ENCODE assay signal across 11 mouse cellular contexts in the genomic region with DNA sequence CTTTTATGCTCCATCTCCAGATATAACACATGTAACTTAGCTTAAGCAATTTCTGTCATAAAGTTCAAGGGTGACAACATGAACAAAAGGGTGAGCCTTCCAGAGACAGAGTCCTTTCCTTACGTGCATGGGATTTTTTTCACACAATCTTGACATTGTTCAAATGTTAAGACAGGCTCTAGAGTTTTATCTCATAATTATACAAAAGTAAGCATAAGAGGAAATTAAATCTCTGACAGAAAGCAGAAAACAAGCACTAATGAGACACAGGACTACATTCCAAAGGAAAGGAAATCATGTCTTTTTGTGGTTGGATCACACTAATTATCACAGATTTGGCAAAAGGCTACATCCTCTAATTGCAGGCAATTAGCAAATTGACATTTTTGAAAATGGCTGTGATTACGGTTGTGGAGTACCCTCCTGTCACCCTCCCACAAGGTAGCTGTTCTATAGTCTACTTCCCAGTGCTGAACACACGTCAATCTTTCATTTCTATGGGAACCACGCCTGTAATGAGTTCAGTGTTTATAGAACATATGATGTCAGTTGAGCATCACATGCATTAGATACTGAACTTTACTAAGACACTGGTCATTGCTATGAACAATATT. TPM values are rescaled to one million over a fixed set of nuclear protein-coding genes. Genes with fewer than 3 reads are reported as not detected.
"Had no signal": no experiment of that assay in that cellular context is flagged by ENCODE, and none has a peak within 500 bp of the region (broad histone marks: within the 10 kb centered on the region; RNA-seq: fewer than 3 reads in every experiment).

No protein-coding gene starts in this region.

- H3K4me2 ChIP-seq: limb, embryonic 15.5 days; liver, embryonic 13.5 days; midbrain, embryonic 12.5 days had no signal

- H3K4me3 ChIP-seq: limb, embryonic 15.5 days; liver, embryonic 13.5 days; midbrain, embryonic 12.5 days had no signal

- H3K27ac ChIP-seq: limb, embryonic 15.5 days; liver, embryonic 13.5 days; midbrain, embryonic 12.5 days had no signal

- H3K9ac ChIP-seq: limb, embryonic 15.5 days; liver, embryonic 13.5 days; midbrain, embryonic 12.5 days had no signal

- H3K9me3 ChIP-seq: limb, embryonic 15.5 days; liver, embryonic 13.5 days; midbrain, embryonic 12.5 days had no signal

- DNase-seq: kidney, postnatal 14 days; layer of hippocampus, postnatal 36 days; liver, embryonic 13.5 days; lung, adult 18-20 months; right cerebral cortex, postnatal 4 days; spleen, adult 18-20 months; thymus, adult 18-20 months; thymus, postnatal 14 days had no signal

- H3K36me3 ChIP-seq: liver, embryonic 13.5 days; midbrain, embryonic 12.5 days had no signal

- H3K4me1 ChIP-seq: limb, embryonic 15.5 days; liver, embryonic 13.5 days; midbrain, embryonic 12.5 days had no signal

- H3K27me3 ChIP-seq: limb, embryonic 15.5 days; liver, embryonic 13.5 days; midbrain, embryonic 12.5 days had no signal

RNA-seq across cellular contexts. Expression of gene Dcn, which starts 13.1 kb away (rescaled TPM):
- total RNA-seq: megakaryocyte-erythroid progenitor cell, adult 5-6 weeks had no signal
